Mouse (Mus musculus) thymus, postnatal 0 days (tissue): ENCODE results near the gene Rsc1a1. TPM values are rescaled to one million over a fixed set of nuclear protein-coding genes. Genes with fewer than 3 reads are reported as not detected.

ENCODE experiments used
- DNase-seq: peaks from one replicate; pipeline ENCODE4 v3.0.0-alpha.2; 2015; ENCODE audit warnings: low spot score
- polyA plus RNA-seq: library from polyadenylated mRNA; unstranded; fragments of >200 nt; fragmentation: Nextera tagmentation; extraction: Ambion mirVana; gene quantifications from 2 replicates; pipeline ENCODE4 v1.2.1, GENCODE M21; 2015

Rsc1a1 gene
- polyA plus RNA-seq, 1 experiment from 2014 or later, result not detected

DNA sequence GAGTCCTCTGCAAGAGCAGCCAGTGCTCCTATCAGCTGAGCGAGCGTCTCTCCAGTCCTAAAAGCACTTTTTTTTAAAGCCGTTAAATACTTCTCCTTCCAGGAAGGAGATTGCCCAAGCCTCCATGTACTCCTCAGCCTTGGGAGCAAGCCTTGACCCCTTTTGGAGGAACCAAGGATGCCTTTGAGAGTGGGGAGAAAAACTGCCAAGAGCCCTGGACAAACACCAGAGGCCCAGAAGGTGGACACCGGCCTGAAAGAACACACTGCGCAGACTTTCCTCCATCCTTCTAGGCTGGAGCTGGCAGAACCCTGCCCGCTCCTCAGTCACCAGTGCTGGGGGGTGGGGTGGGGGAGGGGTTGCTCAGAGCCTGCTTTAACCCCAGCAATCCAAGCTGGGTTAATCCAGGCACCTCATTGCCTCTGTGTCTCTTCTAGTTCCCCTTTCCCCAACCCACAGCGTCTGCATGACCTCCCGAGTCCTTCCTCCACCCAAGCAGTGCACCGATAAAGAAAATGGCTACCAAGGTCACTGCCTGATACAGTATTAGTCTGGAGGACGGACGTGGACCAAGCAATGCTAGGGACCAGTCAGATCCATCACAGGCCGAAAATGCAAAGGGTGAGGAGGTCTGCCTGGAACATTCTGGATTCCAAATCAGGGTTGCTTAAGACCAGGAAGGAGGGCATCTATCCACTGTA, 29.3 kb downstream of the Rsc1a1 start:
- DNase-seq, result no peak

DNA sequence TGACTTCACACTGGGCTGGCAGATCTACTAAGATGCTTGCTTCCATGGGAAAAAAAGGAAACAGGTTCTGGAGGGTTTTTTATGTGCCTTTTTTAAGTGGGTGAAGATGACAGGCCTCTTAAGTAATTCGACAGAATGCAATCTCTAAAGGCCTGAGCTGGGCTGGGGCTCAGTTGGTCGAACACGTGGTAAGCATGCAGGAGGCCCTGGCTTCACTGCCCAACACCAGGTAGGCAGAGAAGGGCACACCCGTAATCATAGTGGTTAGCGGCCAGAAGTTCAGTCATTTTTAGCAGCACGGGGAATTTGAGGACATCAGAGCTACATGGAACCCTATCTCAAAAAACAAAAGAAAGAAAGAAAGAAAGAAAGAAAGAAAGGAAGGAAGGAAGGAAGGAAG, 30.9 kb downstream of the Rsc1a1 start:
- DNase-seq, result no peak

DNA sequence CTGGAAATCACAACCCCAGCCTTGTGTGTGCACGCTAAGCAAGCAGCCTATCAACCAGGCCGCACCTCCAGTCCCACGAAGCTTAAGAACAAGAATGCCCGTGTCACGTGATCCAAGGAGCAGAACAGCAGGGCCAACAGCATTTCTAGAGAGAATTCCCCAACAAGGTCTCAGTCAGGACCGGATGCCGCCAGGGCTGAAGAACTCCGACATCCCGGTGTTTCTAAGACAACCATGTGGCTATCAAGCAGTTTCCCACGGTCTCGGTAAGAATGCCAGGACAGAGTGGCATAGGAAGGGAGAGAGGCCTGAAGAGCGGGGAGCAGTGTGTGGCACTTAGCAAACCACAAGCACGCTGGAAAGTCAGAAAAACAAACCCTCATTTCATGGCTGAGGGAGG, 31.6 kb downstream of the Rsc1a1 start:
- DNase-seq, result no peak

DNA sequence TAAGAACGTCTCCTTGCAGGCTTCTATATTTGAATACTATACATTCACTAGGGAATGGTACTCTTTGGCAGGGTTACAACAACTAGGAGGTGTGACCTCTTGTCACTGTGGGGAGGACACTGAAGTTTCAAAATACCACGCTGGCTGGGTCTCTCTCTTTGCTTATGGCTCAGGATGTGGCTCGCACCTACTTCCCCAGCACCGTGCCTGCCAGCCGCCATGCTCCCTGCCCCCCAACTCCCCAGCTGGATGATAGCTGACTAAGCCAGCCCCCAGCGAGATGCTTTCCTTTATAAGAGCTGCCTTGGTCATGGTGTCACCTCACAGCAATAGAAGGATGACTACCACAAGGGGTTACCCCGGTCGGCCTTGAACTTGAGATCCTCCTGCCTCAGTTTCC, 32.4 kb downstream of the Rsc1a1 start:
- DNase-seq, result no peak

DNA sequence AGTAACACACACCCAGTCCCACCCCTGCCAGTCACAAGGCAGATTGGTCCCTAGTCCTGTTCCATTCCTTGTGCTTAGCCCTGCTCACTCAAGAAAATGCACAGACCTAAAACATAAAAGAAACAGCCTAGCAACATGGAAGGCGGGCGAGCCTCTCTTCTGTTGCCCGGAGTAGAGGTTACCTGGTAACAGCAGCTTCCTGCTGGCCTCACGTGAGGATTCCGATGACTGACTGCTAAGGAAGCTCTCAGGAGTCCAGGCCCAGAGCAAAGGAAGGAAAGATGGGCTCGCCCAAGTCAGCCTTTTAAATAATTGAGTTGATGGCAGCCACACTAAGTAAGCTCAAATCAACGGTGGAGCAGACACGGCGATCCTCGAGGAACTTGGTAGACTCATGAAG, 33.5 kb downstream of the Rsc1a1 start:
- DNase-seq, result no peak

DNA sequence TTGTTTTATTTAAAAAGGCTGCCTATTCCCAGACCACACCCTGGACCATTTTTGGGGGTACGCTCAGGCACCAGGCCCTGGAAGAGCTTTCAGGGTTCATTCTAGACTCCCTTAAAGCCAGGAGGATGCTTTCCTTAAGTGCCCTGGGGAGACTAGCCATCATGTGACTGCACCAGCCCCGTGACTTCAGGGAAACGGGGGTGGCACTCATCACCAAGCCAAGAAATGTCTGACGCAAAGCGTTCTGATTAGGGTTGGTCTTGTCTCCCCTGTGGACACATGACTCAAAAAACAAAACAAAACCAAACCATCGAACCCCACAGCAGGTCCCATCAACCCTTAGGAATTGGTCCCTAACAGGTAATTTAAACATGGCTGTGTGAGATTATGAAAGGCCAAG, 34.1 kb downstream of the Rsc1a1 start:
- DNase-seq, result no peak

DNA sequence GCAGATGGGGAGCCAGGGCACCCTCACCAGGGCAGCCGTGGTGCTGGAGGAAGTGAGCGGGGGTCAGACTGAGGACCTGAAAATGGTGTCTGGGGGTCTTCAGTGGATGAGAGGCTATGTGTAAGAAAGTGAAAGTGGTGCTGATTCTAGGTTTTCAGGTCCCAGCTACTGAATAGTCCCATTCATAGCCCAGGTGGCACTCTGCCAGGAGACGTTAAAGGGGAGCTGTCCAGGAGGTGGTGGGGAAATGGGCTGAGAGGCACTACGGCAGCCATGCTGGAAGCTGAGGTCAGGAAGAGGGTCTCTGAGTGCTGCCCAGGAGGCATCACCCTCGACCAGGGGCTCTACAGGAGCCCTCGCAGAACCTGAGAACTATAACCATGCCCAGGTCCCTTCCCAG, 36.2 kb downstream of the Rsc1a1 start:
- no peak for DNase-seq

DNA sequence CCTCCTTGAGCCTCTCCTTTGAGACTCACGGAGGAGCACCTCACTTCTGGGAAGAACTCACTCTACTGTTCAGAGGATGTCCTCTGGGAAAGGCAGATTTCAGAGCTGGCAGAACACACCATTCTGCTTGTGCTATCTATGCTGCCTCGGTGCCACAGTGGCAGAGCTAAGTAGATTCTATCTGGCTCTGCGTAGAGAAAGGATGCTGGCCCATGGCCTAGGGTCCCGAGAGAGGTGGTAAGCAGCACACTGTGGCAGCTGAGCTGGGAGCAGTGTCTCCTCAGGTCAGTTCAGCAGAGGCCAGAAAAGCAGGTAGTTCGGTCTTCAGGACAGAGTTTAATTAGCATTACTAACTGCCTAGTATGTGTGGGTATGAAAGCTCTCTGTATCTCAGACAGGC, 37.1 kb downstream of the Rsc1a1 start:
- DNase-seq, result no peak

DNA sequence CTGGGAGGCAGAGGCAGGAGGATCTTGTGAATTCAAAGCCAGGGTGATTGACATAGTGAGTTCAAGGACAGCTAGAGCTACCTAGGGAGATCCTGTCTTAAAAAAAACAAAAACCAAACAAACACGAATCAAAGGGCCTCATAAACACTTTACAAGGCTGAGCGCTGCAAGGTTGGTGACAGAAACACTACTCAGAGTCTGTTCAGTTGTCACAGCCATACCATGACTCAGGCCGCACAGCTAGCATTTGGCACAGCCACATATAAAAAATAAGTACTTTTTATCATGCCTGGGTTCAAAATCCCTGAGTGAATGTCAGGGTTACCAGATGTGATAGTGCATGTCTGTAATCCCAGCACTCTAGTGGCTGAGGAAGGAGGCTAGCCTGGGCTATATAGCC, 38.2 kb downstream of the Rsc1a1 start:
- no peak for DNase-seq

DNA sequence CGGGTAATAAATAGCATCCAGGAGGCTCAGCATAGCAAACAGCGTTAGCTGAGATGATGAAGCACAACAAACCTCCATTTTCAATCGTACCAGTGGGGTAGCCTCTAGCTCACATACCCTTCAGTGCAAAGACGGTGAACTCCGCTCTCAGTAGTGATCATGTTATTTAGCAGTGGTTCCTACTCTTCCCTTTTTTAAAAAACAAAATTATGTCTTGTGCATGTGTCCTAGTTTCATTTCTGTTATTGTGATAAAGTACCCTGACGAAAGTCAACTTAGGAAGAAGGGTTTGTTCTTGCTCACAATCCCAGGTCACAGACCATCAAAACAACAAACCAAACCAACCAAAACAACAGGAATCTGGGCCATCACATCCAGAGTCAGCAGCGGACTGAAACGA, 39.4 kb downstream of the Rsc1a1 start:
- DNase-seq, result no peak

DNA sequence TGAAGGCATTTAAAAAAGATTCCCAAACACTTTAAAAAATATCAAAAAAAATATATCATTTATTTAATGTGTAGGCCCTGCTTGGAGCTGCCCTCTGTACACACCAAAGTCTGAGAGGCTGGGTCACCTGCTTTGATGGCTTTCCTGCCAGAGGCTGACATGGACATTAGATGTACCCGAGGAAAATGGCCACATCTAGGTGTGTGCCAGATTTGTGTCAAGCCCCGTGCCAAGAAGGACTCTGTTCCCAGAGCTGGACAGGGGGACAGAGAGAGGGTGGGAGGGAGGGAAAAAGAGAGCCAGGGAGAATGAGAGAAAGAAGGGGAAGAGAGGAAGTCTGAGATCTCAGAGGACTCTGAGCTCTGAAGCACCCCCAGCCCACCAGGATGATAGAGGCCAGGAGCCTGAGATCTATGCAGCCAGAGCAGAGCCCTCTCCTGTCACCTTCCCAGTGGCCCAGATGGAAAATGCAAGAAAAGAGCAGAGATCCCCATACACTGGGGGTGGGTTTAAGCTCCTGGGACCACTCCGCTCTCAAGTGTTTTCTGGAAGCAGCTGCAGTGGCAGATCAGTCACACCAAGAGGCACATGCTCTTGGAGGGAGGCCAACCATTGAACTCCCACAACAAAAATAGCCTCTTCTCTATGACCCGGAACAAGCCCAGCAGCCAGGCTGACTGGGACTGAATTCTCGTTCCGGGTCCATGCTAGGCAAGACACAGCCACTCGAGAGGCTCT, 42.1 kb downstream of the Rsc1a1 start:
- no peak for DNase-seq

DNA sequence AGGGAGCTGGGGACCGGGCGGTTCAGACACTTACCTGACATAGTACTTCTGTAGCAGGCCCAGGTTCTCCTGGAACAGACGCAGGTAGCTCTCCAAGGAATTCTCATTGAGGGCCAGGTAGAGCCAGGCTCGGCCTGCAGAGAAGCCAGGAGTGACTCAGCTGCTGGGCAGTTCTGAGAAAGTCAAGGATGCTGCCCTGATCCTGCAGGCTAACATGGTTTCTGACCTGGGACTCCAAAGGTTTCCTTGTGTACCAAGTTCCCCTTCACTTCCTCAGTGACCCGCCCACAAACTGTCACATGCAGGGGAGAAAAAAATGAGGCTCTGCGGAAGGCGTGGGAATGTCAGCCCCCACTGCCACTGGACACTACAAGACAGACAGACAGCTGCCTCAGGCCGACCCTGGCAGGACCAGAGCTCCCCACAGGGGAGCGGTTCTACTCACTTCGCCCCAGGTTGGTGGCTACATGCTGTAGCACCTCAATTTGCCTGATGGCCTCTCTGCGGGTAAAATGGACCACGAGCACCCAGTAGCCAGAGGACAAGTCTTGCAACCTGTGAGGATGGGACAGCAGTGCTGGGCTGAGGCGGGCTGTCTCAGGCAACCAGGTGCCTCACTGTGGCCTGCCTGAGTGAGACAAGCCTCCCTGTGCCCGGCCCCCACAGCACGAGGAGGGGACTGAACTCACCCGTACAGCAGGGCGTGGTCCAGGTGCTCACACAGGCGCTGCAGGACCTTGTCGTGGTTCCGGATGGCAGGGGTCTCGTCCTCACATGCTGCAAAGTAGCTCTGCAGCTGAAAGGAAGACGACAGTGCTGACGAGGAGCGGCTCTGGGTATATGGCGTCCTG, 43.2 kb downstream of the Rsc1a1 start:
- no peak for DNase-seq

DNA sequence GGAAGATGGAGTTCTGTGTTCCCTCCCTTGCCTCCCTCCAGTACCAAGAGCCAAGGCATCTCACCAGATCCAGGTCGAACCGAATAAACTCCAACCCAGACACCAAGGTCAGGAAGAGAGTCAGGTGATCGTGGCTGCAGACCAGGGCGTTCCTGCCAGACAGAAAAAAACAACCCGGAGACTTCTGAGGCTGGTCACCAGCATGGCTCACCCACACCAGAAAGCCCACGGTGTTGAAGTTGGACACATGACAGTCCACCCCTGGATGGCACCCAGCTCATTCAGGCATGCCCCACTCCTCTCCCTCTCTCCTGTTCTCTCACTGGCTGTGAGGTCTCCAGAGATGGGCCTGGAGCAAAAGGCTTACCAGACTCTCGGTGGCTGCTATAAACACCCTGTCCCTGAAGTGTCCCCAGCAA, 44.0 kb downstream of the Rsc1a1 start:
- no peak for DNase-seq

DNA sequence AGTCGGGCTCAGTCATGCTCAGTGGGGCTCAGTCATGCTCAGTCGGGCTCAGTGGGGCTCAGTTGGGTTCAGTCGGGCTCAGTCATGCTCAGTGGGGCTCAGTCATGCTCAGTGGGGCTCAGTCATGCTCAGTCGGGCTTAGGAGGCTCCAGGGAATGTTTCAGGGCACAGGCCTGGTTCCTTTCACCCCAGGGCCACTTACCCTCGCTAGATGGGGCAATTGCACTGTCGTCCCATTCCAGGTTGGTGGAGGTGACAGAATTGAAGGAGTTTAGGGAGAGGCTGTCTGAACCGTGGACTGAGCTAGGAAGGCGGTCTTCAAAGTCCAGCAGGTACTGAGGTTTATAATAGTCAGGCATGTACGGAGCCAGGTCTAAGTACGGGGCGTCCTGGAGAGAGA, 45.9 kb downstream of the Rsc1a1 start:
- DNase-seq, result no peak

DNA sequence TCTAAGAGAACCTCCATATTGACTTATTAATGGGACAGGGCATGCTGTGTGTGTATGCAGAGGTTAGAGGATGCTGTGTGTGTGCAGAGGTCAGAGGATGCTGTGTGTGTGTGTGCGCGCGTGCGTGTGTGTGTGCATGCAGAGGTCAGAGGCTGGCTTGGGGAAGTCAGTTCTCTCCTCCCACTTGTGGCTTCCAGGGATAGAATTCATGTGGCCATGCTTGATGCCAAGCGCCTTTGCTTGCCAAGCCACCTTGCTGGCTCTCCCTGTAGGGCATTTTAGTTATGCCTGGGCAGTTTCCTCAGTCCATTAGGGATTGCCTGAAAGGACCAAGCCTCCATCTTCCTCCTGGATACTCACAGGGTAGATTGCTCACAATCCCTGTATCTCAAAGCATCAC, 48.7 kb downstream of the Rsc1a1 start:
- no peak for DNase-seq

DNA sequence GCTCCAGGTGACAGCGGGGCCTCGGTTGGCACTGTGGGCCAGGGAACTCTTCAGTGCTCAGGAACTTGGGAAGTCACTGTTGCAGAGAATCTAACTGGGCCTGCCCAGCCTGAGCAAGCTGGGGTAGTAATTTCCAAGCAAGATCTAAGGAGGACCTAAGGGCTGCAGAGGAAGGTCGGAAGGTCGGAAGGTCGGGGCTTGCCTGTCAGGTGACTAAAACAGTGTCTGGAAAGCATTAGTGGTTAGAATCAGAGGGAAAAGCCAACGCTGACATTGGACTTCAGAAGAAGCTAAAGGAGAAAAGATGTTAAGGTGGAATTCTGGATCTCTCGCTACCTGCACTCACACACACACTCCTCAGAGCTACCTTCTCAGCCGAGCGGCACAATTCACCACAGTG, 49.4 kb downstream of the Rsc1a1 start:
- no peak for DNase-seq

Other genes starting within 250 kb of the Rsc1a1 start
- gene Srarp, start 249.5 kb downstream of the Rsc1a1 start, polyA plus RNA-seq, result not detected in 2 replicates
- gene Zbtb17, start 240.9 kb downstream of the Rsc1a1 start, polyA plus RNA-seq, result 31.1 and 32.5 TPM in 2 replicates
- gene Spen, start 147.0 kb downstream of the Rsc1a1 start, polyA plus RNA-seq, result 5.8 and 9.3 TPM in 2 replicates
- gene Fblim1, start 79.5 kb downstream of the Rsc1a1 start, polyA plus RNA-seq, result 2.4 and 3.9 TPM in 2 replicates
- 0.23 and 0.33 TPM in 2 replicates for gene Tmem82, start 67.0 kb downstream of the Rsc1a1 start, polyA plus RNA-seq
- gene Slc25a34, start 61.8 kb downstream of the Rsc1a1 start, polyA plus RNA-seq, result 0.08 TPM in 1 of 2 replicates, not detected in the other
- gene Plekhm2, start 20.7 kb downstream of the Rsc1a1 start, polyA plus RNA-seq, result 2.6 and 3.6 TPM in 2 replicates
- gene Ddi2, start 37.8 kb upstream of the Rsc1a1 start, polyA plus RNA-seq, result 12.3 and 12.8 TPM in 2 replicates
- gene Agmat, start 61.1 kb upstream of the Rsc1a1 start, polyA plus RNA-seq, result 0.22 TPM in 1 of 2 replicates, not detected in the other
- gene Dnajc16, start 105.3 kb upstream of the Rsc1a1 start, polyA plus RNA-seq, result 2.5 and 2.9 TPM in 2 replicates
- gene Casp9, start 108.0 kb upstream of the Rsc1a1 start, polyA plus RNA-seq, result 9.0 and 9.9 TPM in 2 replicates
- gene Cela2a, start 140.6 kb upstream of the Rsc1a1 start, polyA plus RNA-seq, result 0.12 and 0.13 TPM in 2 replicates
- gene Ctrc, start 160.8 kb upstream of the Rsc1a1 start, polyA plus RNA-seq, result 0.30 TPM in 1 of 2 replicates, not detected in the other
- gene Efhd2, start 189.3 kb upstream of the Rsc1a1 start, polyA plus RNA-seq, result 88.4 and 90.4 TPM in 2 replicates